Mouse (Mus musculus) CH12F3 (cell line): ENCODE data around the gene Pde8b.

ENCODE experiments used
- in situ Hi-C: fragments of 300-500 bp; cut with MboI; formaldehyde crosslinking; loops from 2 replicates; pipeline ENCODE4 v1.14.3; 2020; ENCODE audit warnings: low sequenced_read_pairs

The Pde8b gene

DNA sequence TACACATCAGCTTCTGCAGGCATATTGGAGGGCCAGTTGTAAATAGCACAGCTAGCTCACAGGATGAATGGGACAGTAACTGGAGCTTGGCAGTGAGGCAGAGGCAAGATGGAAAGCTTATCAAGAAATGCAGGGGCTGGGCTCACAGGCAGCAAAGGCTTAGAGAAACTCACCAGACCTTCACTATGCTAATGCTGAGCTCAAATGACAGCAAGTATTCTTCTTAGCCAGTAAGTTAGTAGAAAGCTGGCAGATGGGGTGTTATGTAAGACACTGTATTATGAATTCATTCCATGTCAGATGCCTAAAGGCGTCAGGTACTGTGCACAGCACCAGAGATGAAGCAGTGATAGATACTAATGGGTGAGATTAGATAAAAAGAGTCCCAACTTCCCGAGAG lies 215.4 kb downstream of the Pde8b start:
- in situ Hi-C loops = no loop called here

- in situ Hi-C loops = no loop called here
Measured at GRCm38 (mm10) chr13:95034094-95034493, 216.0 kb downstream of the Pde8b start.

GRCm38 (mm10) chr13:95032973-95033372 lies 217.2 kb downstream of the Pde8b start:
- in situ Hi-C loops = no loop called here

DNA sequence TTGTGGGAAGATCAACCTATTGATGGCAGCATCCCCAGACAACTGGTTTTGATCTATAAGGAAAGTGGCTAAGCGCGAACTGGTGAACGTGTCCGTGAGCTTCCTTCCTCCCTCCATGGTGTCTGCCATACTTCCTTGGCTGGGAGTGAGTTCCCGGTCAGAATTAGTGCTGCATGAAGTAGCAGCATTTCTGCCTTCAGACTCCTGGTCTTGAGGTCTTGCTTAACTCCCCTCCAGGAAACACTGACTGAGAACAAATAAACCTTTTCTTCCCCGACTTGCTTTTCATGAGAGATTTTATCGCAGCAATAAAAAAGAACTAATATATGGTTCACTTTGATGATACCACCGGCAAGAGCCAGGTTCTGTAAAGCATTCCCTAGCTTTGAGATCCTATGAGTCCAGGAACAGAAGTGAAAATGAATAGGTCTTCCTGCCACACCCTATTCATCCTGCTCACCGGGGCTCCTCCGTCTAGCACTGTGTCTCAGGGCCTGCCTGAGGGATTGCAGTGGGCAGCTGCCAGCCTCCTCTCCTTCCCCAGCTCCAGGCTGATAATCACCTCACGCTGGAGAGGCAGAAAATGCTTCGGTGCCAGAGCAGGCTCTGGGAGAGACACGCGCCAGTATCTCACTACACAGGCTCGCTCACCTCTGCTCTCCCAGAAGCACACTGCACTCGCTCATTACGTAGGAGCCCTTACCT lies 217.9 kb downstream of the Pde8b start:
- in situ Hi-C loops = no loop called here

DNA sequence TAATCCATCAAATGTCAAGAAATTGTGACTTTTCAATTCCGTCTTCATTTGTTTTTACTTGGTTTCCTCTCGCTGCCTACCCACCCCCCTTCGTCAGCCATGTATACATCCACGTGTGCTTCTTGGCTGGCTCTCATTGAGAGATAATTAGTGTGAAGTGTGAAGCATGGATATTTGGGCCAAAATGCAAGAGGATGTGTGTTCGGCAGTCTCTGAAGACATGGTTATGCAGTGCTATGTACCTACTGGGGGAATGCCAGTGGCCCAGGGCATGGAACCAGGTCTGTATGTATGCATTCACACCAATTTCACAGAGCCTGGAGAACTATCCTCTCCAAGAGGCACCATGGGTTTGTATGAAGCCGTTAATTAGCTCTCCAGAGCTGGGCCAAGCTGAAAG lies 219.3 kb downstream of the Pde8b start:
- in situ Hi-C loops = no loop called here

DNA sequence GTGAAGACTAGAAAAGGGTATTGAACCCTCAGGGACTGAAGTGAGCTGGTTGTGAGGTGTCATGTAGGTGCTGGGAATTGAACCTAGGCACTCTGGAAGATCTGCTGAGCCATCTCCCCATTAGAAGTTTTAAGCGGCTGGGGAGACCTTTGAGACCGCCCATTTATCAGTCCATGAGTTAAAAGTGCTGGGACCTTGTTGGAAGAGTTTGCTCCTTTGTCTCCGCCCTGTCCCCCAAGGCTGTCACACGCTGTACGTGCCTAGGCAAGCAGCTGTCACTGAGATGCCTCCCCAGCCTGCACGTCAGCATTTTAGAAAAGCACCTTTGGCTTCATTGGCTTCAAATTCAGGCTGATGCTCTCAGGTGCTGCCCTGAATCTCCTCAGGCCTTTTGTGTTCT lies 229.9 kb downstream of the Pde8b start:
- in situ Hi-C loops = no loop called here

- in situ Hi-C loops = no loop called here
Measured at GRCm38 (mm10) chr13:95019345-95019744, 230.8 kb downstream of the Pde8b start.

DNA sequence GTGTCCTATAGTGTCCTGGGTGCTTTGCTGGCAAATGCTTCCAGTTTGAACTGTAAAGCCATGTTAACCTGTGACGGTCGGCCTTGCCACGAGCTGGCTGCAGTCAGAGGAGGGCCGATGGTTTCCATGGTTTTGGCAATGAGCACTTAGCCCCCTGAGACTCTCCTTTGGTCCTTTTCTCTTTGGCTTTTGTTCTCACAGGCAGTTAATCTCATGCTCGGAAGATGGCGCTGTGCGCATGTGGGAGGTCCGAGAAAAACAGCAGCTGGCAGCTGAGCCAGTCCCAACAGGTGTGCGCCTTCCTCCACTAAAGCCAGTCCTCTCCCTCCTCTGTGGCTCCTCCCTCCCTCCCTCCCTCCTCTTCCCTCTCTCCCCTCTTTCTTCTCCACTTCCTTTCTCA lies 232.2 kb downstream of the Pde8b start:
- in situ Hi-C loops = no loop called here

GRCm38 (mm10) chr13:95017278-95017677 lies 232.9 kb downstream of the Pde8b start:
- in situ Hi-C loops = no loop called here

DNA sequence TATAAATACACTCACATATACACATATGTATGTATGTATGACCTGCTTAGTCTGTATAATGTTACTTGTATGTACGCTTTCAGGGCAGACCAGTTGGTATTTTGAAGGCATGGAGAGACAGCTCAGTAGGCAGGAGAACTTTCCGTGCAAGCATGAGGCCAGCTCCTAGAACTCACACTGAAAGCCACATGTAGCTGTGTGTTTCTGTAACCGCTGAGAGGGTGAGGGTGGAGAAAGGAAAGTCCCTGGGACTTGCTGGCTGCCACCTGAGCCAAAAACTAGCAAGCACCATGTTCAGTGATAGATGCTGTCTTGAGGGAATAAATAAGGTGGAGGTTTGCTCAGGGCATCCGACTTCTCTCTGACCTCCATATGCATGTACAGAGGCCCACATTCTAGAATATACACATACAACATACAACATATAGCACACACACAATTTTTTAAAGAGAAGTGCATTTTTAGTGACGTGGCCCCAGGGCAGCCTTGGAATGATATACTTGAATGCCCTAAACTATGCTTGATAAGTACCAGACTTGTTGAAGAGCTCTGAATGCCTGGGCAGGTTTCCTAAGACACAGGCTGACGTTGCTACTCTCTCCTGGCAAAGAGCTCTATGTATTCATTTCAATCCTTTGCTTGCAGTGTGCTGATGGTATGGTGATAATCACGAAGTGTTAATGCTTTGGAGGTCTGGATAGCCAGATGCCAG lies 238.4 kb downstream of the Pde8b start:
- in situ Hi-C loops = no loop called here

GRCm38 (mm10) chr13:95009261-95009660 lies 240.9 kb downstream of the Pde8b start:
- in situ Hi-C loops = no loop called here

DNA sequence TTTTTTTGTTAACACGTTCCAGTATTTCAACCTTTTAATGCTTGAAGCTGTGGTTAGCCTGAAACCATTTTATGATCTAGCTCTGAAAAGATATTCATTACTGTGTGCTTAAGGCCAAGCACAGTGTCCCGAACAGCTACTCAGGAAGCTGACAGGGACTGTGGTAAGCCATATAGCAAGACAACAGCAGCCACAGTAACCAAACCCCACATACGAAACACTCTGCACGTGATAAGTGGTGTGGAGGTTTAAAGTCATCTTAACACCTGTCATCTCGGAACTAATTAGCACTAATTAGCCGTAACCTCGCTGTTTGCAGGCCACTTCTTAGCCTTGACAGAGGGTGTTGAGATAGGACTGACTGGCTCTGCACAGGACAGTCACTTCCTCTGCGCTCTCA lies 242.9 kb downstream of the Pde8b start:
- in situ Hi-C loops = no loop called here

DNA sequence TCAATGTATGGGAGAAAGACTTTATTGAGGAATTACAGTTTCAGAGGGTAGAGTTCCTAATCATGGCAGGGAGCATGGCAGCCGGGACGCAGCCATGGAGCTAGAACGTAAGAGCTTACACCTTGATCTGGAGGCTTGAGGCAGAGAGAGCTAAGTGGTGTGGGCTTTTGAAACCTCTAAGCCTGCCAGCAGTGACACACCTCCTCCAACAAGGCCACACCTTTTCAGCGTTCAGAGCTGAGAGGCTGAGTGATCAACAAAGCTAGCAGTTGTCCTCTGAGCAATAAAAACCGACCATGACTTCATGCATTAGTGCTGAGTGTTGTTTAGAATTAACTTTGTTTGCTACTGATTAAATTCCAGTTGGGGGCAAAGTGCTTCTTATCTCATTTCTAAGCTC lies 259.6 kb downstream of the Pde8b start:
- in situ Hi-C loops = no loop called here

DNA sequence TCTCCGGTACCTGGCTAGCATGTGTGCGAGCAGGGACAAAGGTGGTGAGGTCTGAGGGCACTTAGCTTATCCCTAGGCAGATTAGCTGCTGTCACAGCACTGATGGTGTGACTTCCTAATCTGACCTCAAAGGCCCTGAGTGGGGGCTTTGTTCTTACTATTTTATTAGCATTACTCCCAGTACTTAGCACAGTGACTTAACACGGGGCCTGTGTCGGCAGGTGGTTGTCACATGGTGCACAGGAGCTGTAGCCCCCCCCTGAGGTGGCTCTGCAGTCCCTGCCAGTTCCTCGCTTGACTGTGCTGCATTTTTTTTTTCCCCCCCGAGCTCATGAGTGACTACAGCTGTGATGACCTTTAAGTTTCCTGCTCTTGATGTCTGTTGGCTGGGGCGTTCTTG lies 271.1 kb downstream of the Pde8b start:
- in situ Hi-C loops = no loop called here

- in situ Hi-C loops = no loop called here
Measured at GRCm38 (mm10) chr13:94976219-94977186, 273.6 kb downstream of the Pde8b start, which contains the start of gene Wdr41. TSS of gene Wdr41 (plus strand) at chr13:94976344.

DNA sequence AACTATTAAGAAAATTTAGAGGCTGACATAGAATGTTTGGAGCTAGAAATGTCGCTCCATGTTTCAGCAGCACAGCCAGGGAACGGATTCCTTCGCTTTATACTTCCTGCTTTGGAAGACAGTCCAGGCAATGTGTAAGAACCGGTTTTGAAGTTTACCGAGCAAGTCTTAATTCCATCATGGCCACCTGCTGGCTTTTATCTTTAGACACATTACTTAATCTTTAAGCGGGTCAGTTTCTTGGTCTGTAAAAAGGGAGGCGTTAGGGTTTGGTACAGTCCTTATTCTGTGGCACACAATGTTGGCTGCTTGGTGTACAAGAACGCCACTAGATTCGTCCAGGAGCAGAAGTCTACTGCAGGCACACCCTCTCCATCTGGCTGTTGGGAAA lies 274.3 kb downstream of the Pde8b start:
- in situ Hi-C loops = no loop called here
